Mouse (Mus musculus) granulocyte monocyte progenitor cell, adult 5-6 weeks (primary cell): ENCODE data around the gene Pds5b. TPM values are rescaled to one million over a fixed set of nuclear protein-coding genes. Genes with fewer than 3 reads are reported as not detected.
"Not testable (repeated sequence)": the region's sequence is repeated elsewhere in the genome, so short reads cannot be mapped to it uniquely, and the experiment has no call there.

Experiments used
- ATAC-seq: replicated peaks from 2 replicates; pipeline ENCODE4 v1.8.0; 2016; ENCODE audit warnings: mild to moderate bottlenecking, moderate TSS enrichment, inconsistent platforms; ENCODE audit not compliant: poor library complexity, severe bottlenecking
- total RNA-seq, 2 experiments: library from RNA; stranded (forward) in 1 of 2; stranded (reverse) in 1 of 2; fragments of 200-712, 200-1000 nt in 1 of 2; fragments of >200 nt in 1 of 2; fragmentation: Nextera tagmentation in 1 of 2; gene quantifications; 2 replicates each; pipeline ENCODE4 v1.2.3; 2014 to 2017

Gene Pds5b
- total RNA-seq (2014; fragmentation: Nextera tagmentation) (52.8 and 56.1 TPM in 2 replicates), total RNA-seq (2017) (39.5 and 48.1 TPM in 2 replicates)

DNA sequence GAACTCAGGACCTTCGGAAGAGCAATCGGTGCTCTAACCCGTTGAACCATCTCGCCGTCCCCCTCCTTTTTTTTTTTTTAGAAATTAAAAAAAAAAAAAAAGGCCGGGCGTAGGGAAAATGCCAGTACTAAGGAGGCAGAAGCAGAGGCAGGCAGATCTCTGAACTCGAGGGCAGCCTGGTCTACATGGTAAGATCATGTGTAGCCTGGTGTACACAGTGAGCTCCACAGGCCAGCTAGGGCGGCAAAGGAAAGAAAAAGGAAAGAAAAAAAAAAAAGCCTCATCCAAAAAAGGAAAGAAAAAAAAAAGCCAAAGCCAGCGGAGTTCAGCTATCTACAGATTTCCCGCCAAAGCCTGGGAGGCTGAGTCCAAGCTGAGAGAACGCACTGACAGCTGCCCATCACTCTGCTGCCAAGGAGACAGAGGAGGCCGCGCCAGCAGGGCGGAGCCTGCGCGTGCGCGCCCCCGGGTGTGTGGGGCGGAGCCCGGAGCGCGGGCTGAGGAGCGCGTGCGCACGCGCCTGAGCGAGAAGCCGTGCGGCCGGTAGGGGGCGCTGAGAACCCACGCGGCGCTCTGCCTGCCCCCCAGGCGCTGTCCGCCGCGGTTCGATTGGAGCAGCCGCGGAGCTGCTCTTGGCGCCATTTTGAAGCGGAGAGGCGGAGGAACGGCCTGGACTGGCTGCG is at the start of gene Pds5b:
Pds5b (plus strand) TSS at position 587 of the 683 bp plus-strand sequence.
- peak; percentile 95 for ATAC-seq

DNA sequence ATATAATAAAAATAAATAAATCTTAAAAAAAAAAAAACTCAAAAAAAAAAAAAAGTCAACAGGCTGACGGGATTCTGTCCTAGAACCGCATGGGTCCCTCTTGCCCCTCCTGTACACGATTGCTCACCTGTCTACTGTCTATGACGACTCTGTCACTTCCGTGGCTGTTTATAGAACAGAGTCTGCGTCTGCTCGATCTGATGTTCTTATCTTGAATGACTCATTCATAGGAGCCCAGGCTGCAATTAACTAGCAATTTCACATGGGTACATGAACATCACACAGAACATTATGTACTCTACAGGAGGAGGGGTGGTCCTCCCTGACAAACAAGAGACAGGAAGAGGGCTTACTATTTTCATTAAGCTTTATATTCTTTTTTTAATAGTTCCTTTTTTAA is 48.0 kb upstream of the Pds5b start:
- no peak for ATAC-seq

DNA sequence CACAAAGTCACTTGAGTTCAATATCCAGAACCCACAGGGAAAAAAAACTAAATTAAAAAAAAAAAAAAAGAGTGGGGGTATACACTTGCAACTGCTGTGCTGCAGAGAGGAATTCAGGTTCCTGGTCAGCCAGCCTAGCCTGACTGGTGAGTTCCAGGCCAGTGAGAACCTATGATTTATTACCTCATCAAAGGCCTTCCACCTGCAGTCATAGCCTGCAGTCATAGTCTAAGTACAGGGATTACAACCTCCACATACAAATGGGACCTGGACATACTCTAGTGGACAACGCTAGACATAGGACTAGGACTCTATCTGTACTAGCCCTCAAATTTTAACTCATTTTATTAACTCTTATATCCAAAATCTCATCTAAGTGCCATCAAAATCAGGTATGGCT is 44.3 kb upstream of the Pds5b start:
- ATAC-seq: no peak

DNA sequence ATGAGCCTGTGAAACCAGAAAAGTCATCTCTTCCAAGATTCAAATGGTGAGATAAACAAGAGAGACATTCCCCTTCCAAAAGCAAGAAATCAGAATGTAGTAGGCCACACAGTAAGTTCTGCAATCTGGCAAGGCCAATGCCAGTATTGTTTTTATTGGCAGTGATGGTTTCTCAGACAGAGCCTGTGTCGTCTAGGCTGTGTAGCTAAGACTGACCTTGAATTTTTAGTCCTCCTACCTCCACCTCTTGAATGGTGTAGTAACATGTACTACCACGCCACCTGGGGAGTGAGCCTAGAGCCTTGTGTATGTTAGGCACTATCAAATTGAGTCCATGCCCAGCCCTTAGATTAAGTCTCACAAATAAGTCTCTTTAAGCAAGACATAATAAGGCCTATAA is 43.8 kb upstream of the Pds5b start:
- no peak for ATAC-seq

DNA sequence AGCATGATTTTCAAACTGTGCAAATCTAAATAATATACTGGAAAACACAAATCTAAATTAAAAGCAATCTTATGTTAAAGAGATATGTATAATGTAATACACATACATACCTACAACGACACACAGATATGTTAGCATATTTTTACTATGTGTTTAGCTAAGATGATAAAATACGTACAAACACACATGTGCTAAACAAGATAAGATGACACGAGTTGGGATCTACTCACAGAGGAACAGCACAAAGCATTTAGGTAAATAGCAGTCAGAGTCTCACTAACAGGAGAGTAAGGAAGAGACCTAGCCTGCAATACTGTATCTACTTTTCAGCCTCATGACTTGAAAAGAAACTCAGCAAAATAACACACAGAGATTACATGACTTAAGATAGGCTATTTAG is 32.1 kb upstream of the Pds5b start:
- no peak for ATAC-seq

DNA sequence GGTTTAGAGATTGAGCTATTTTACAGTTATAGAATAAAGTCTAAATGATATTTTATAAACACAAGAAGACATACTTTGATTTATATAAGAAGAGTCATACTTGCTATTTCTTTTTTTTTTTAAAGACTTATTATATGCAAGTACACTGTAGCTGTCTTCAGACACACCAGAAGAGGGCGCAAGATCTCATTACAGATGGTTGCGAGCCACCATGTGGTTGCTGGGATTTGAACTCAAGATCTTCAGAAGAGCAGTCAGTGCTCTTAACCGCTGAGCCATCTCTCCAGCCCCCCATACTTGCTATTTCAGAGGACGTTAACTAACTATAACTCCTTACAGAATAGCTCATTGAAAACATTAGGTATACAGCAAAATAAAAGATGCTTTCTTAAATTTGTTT is 30.1 kb upstream of the Pds5b start:
- ATAC-seq: not testable (repeated sequence)

DNA sequence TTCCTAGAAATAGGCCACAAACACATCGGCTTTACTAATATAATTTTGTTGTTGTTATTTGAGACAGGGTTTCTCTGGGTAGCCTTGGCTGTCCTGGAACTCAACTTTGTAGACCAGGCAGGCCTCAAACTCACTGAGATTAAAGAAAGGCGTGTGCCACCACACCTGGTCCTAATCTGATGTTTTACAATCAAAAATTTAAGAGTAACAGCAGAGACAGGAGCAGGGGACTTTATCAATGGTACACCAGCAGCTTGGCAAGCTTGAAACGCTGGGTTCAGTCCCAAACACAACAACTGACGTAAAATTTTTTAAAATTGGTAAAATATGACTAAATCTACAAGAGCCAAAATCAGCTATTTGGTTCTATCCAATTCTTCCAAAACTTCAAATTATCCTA is 28.6 kb upstream of the Pds5b start:
- no peak for ATAC-seq

DNA sequence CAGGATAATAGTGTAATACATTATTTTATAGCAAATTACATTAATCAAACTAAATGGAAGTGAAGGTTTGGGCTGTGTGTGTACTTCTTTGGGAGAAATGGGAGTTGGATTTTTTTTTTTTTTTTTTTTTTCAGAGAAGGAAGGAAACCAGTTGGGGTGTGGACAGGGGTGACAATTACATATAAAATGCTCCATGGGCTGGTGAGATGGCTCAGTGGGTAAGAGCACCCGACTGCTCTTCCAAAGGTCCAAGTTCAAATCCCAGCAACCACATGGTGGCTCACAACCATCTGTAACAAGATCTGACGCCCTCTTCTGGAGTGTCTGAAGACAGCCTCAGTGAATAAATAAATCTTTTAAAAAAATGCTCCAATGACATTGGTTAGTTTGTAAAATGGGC is 21.0 kb upstream of the Pds5b start:
- no peak for ATAC-seq

DNA sequence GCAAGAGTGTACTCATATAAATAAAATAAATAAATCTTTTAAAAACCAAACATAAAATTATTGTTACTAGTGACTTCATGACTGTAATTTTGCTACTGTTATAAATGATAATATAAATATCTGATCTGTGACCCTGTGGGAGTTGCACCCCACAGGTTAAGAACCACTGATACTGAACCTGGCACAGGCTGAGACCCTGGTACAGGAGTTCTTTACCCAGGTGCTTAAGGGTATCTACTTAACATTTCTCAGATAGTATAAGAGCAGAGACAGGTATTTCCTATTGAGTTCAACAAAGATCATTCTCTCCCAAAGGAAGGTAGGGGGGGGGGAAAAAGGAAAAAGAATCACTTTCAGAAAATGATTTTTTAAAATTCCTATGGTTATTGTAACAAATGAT is 19.0 kb upstream of the Pds5b start:
- no peak for ATAC-seq

DNA sequence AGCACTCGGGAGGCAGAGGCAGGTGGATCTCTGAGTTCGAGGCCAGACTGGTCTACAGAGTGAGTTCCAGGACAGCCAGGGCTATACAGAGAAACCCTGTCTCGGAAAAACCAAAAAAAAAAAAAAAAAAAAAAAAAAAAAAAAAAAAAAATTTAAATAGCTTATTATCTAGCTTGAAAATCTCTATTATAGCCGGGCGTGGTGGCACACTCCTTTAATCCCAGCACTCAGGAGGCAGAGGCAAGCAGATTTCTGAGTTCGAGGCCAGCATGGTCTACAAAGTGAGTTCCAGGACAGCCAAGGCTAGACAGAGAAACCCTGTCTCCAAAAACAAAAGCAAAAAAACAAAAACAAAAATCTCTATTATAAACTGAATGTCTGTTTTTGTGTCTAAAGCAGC is 14.1 kb upstream of the Pds5b start:
- not testable (repeated sequence) for ATAC-seq

DNA sequence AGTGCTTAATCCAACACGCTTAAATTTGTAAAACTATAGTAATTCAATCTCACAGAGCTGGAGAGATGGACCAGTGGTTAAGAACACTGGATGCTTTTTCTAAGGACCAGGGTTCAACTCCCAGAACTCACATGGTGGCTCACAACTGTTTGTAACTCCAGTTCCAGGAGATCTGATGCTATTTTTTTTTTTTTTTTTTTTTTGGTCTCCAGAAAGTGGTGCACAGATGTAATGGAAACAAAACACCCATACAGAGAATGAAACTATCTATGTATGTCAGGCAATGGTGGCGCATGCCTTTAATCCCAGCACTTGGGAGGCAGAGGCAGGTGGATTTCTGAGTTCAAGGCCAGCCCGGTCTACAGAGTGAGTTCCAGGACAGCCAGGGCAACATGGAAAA is 13.2 kb upstream of the Pds5b start:
- not testable (repeated sequence) for ATAC-seq

DNA sequence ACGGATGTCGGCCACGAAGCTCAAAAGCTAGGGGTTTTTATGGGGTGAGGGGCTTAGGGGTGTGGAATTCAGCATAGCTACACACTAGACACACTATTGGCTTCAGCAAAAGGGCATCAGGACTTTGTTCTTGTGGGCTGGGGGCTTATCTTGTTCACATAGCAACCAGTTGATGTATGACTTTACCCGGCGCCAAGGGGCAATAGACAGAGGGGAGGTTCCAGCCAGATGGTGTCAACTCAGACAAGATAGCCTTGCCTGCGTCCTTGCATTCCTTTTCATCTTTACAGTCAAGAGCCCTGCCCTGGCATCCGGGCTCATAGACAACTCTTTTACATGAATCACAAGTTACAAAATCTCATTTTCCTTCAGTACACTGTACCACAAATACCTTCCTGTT is 9.6 kb upstream of the Pds5b start:
- ATAC-seq: not testable (repeated sequence)

DNA sequence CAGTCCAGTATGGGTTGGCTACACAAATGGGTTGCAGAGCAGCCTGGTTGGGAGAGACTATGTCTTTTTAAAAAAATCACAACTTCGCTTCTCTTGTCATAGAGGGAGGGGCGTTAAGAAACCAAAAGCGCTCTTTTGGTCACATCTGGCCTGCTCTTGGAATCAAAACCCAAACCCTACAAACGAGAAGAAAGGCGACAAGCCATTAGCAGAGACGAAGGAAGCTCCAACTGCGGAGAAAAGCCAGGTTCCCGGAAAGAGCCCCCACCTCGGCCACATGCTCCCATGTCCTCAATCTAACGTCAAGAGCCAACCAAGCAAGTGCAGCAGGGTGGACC is 8.8 kb upstream of the Pds5b start:
- peak; percentile 46 for ATAC-seq

DNA sequence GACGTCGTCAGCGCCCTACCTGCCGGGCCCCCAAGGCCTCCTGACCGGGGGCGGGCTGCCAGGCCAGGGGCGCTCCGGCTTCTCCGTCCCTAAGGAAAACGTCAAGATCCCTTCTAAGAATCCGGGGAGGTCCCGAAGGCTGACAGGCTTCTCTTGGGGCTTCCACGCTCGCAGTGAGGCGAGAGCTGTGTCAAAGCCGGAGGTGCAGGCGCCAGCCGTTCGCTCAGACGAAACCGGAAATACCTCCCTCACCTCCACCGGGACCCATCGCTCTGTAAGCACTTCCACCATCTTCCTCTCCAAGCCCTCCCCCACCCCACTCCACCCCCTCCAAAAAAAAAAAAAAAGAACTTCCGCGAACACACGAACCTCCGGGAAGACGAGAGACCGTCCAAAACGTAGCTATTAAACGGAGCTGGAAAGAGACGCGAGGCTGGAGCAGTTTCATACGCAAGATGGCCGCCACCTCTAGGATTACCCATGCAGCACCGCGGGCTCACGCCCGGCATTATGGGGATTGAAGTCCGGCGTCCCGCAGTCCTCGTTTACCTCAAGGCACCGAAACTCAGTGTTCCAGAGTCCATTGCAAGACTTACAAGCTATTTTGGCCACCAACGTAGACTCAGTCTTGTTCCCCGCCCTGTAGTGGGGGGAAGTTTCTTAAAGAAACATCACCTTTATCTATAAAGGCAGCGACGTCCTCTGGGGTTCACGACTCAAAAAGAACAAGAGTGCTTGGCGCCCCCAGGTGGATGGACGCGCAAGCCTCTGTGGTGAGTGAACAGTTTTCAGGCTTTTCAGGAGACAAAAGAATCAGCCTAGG is 8.2 kb upstream of the Pds5b start:
- ATAC-seq: peak; percentile 94

DNA sequence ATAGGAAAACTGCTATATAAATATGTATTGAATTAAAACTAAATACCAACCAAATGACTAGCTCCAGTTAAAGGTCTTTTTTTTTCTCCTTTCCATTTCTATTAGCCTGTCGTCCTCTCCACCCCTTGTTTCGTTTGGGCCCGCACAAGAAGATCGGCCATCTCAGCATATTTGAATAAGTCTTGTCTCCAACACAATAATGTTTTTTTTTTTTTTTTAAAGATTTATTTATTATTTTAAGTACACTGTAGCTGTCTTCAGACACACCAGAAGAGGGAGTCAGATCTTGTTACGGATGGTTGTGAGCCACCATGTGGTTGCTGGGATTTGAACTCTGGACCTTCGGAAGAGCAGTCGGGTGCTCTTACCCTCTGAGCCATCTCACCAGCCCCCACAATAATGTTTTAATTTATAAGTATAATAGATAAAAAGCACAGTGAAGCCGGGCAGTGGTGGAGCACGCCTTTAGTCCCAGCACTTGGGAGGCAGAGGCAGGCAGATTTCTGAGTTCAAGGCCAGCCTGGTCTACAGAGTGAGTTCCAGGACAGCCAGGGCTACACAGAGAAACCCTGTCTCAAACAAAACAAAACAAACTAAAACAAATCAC is 7.3 kb upstream of the Pds5b start, which contains the start of gene N4bp2l2:
N4bp2l2 (minus strand) TSS at position 51 of the 607 bp plus-strand sequence.
- not testable (repeated sequence) for ATAC-seq

DNA sequence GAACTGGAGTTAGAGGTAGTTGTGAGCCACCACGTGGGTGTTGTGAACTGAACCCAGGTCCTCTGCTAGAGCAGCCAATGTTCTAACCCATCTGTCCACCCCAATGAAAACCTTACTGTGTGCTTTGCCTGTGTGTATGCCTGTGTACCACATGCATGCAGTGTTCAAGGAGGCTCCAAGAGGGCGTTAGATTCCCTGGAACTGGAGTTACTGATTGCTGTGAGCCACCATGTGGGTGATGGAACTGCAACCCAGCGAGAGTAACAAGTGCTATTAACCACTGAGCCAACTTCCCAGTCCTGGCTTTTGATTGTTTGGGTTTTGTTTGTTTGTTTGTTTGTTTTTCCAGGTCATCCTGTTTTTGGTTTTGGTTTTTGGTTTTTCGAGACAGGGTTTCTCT is 4.8 kb upstream of the Pds5b start:
- ATAC-seq: no peak

DNA sequence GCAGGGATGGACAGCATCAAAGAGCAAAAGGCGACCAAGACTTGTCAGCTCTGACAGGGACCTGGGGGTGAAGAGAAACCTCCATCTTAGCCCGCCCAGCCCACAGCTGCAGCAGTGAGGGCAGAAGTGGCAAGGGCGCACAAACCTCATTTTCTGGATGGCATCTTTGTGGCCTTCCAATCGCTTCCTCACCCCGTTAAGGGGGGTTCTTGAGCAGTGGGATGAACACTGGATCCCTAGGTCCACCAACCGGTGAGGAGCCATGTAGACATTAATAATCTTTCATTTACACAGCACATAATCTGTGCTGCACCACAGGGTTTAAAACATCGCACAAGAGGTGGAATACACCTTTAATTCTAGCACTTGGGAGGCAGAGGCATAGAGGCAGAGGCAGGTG is 1.2 kb upstream of the Pds5b start:
- ATAC-seq: no peak

DNA sequence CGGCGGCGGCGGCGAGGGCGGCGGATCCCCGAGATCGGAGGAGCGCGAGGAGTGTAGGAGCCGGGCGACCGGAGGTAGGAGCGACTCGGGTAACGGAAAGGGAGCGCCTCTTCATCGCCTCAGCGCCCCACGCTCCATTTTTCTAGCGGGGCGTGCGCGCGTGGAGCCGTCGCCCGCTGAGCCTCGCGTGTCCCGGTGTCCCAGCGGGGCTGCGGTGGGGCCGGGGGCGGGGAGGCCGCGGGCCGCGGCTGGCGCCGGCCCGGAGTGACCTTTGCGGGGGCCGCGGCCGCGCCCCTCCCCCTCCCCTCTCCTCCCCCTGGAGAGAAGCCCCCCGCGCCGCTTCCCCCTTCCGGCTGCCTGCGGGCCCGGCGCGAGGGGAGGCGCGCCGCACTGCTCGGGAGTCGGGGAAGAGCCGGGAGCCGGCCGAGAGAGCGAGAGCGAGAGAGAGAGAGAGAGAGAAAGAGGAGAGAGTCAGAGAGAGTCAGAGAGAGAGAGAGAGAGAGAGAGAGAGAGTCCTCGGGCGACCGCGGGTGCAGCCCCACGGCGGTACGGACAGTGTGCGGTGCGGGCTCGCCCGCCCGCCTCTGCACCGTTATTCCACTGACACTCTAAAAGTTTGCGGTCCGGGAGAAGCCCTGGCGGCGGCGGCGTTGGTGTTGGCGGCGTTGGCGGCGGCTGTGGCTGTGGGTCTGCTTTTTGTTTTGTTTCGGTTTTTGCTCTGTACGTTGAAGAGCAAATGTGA is 512 bp downstream of the Pds5b start:
- ATAC-seq: peak; percentile 26

DNA sequence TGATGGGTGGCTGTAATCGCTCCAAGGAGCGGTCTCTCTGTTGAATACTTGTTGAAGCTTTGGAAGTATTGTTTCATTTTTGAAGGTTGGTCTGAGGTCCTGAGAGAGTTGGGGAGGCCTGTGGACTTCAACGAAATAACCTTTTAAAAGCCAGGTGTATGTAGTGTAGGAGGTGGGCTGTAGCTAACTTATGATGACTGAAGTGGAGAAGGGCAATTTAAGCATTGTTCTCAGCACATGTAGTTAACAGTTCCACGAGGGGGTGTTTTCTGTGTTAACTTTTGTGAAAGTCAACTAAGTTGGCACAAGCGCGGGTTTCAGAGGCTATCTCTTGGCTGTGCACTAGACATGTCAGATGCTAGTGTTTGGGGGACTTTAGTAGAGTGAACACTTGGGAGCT is 1.3 kb downstream of the Pds5b start:
- no peak for ATAC-seq

DNA sequence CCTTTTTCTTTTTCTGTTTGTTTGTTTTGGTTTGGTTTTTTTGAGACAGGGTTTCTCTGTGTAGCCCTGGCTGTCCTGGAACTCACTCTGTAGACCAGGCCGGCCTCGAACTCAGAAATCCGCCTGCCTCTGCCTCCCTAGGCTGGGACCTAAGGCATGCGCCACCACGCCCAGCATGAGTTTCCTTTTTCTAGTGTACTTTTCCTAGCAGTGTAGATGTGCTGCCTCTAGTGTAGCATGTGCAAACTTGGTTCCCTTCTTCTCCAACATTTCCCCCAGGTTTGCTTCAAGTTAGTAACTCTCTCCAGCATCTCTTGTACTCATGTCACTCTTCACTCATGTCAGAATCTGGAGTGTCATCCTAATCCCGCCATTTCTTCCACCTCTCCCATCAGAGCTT is 9.3 kb downstream of the Pds5b start:
- not testable (repeated sequence) for ATAC-seq

DNA sequence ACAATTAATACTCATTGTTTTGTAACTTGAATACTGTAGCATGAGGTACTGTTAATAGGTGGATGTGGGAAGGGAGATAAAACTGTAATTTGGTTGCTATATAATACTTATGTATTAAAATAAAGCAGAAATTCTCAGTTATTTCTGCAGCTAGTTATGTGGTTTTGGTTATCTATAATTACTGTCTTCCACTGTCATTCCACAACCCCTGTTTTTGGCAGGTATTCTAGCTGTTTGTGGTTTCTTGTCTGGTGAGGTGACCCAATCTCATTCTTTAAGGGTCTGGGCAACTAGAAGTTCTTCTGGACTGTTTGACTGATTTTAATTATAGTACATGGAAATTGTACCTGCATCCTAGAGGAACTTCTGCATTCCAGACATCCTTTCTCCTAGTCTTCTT is 17.1 kb downstream of the Pds5b start:
- ATAC-seq: 0 out of 2 replicates have a peak, but pooled peaks have one; percentile 9
